Mouse (Mus musculus) heart, postnatal 36 days (tissue): Measurements from ENCODE around the gene Sftpd. TPM values are rescaled to one million over a fixed set of nuclear protein-coding genes. Genes with fewer than 3 reads are reported as not detected.

ENCODE experiments used
- total RNA-seq, 2 experiments: library from RNA; stranded (reverse); gene quantifications; 2 replicates each; pipeline ENCODE4 v1.2.3; 2021

Sftpd gene
- total RNA-seq, 2 experiments from 2014 or later = not detected

Other genes starting within 250 kb of the Sftpd start
- 10 to 100 TPM; 14.0 to 15.7 TPM for gene Tspan14, start 218.3 kb downstream of the Sftpd start, total RNA-seq
- gene Fam213a, start 171.4 kb downstream of the Sftpd start, total RNA-seq = 10 to 100 TPM; 18.9 to 20.1 TPM
- not detected for gene Dydc2, start 115.9 kb downstream of the Sftpd start, total RNA-seq
- not detected for gene Dydc1, start 112.2 kb downstream of the Sftpd start, total RNA-seq
- gene Mat1a, start 80.1 kb downstream of the Sftpd start, total RNA-seq = not detected
- gene Sftpa1, start 53.4 kb downstream of the Sftpd start, total RNA-seq = not detected
- gene Mbl1, start 33.7 kb downstream of the Sftpd start, total RNA-seq = not detected
- gene Gm2832, start 93.7 kb upstream of the Sftpd start, total RNA-seq = not detected
- not detected for gene Gm5798, start 163.5 kb upstream of the Sftpd start, total RNA-seq
- gene Gm7945, start 201.2 kb upstream of the Sftpd start, total RNA-seq = not detected
- gene Gm6482, start 223.1 kb upstream of the Sftpd start, total RNA-seq = not detected